Mouse (Mus musculus) lung, embryonic 14.5 days (tissue): ENCODE measurements at regions not wholly inside any gene's neighbourhood (a gene's known extent, or its start where the extent isn't known, plus 50 kb on each side); places are given as distances from the start of the nearest gene placed in this dataset.

Experiments used
- ATAC-seq: fragments of 200-750 bp; cut with Nextera tagmentation; 2 replicates; pipeline ENCODE4 v1.8.0; 2017; ENCODE audit warnings: mild to moderate bottlenecking, moderate TSS enrichment, moderate library complexity; ENCODE audit not compliant: insufficient read depth
- DNase-seq: peaks from one replicate; pipeline ENCODE4 v3.0.0-alpha.2; 2015
- H3K27ac ChIP-seq: fragments of 300-500 bp; sonication (generic); 2 replicates; pipeline ENCODE4 v1.5.1; 2014; ENCODE audit warnings: low read depth, mild to moderate bottlenecking, moderate library complexity
- H3K27me3 ChIP-seq: fragments of 300-500 bp; sonication (generic); 2 replicates; pipeline ENCODE4 v1.6.1; 2014; ENCODE audit warnings: low read length, control low read depth; ENCODE audit not compliant: insufficient read depth
- H3K36me3 ChIP-seq: fragments of 300-500 bp; sonication (generic); 2 replicates; pipeline ENCODE4 v1.6.1; 2014; ENCODE audit warnings: control low read depth; ENCODE audit not compliant: insufficient read depth
- H3K4me1 ChIP-seq: fragments of 300-500 bp; sonication (generic); 2 replicates; pipeline ENCODE4 v1.6.1; 2014; ENCODE audit warnings: antibody characterized with exemption, control low read depth; ENCODE audit not compliant: insufficient read depth
- H3K4me2 ChIP-seq: fragments of 300-500 bp; sonication (generic); 2 replicates; pipeline ENCODE4 v1.6.1; 2014; ENCODE audit warnings: mild to moderate bottlenecking
- H3K4me3 ChIP-seq: fragments of 300-500 bp; sonication (generic); 2 replicates; pipeline ENCODE4 v1.5.1; 2014; ENCODE audit warnings: low read depth, low read length
- H3K9ac ChIP-seq: fragments of 300-500 bp; sonication (generic); 2 replicates; pipeline ENCODE4 v1.6.1; 2014
- H3K9me3 ChIP-seq: fragments of 300-500 bp; sonication (generic); 2 replicates; pipeline ENCODE4 v1.6.1; 2016; ENCODE audit warnings: low read depth, low read length, control low read depth
- CTCF ChIP-seq: IDR thresholded peaks from 2 replicates; pipeline ENCODE4 v1.5.1; 2016; ENCODE audit warnings: antibody characterized with exemption, low read depth
- WGBS: fragments of 180-500 bp; shearing (Covaris S2); extraction: QIAGEN DNeasy Blood & Tissue Kit; methylation state at CpG from one replicate; pipeline ENCODE4 v1.1.7; 2014; 5-methylcytosine and 5-hydroxymethylcytosine counted together

- ATAC-seq (no peak), DNase-seq (no peak)
- H3K36me3 ChIP-seq: no peaks in the 10 kb centered on the region
- H3K4me1 ChIP-seq: no peaks in the 10 kb centered on the region
- no peak overlapping the region for H3K4me3 ChIP-seq
- H3K27ac ChIP-seq: no peak overlapping the region
- H3K27me3 ChIP-seq: no peaks in the 10 kb centered on the region
- no peaks in the 10 kb centered on the region for H3K9me3 ChIP-seq
- no peak overlapping the region for H3K4me2 ChIP-seq
- no peak overlapping the region for H3K9ac ChIP-seq
- TF ChIP-seq CTCF: no peak
- WGBS: 87% methylated on average over 2 of the region's 2 CpGs
Measured at GRCm38 (mm10) chr11:43338377-43338993, 87.6 kb downstream of the Pttg1 start.

GRCm38 (mm10) chr11:43335668-43336265 lies 90.3 kb downstream of the Pttg1 start:
- no peaks in the 10 kb centered on the region for H3K4me1 ChIP-seq
- 52% methylated on average over 7 of the region's 7 CpGs for WGBS
- ATAC-seq: no peak

GRCm38 (mm10) chr11:43333547-43333946 lies 92.5 kb downstream of the Pttg1 start:
- DNase-seq (no peak), ATAC-seq (no peak)
- H3K36me3 ChIP-seq: no peaks in the 10 kb centered on the region
- no peak overlapping the region for H3K27ac ChIP-seq
- H3K9ac ChIP-seq: no peak overlapping the region
- H3K9me3 ChIP-seq: no peaks in the 10 kb centered on the region
- no peak overlapping the region for H3K4me3 ChIP-seq
- TF ChIP-seq CTCF: no peak
- no peaks in the 10 kb centered on the region for H3K27me3 ChIP-seq
- H3K4me2 ChIP-seq: no peak overlapping the region
- H3K4me1 ChIP-seq: no peaks in the 10 kb centered on the region
- 54% methylated on average over 4 of the region's 4 CpGs for WGBS

More at GRCm38 (mm10) chr11:43335668-43336265, 90.3 kb downstream of the Pttg1 start:
- Histone ChIP-seq H3K4me2 (no peak overlapping the region), H3K4me3 (no peak overlapping the region), H3K9ac (no peak overlapping the region), H3K27me3 (no peaks in the 10 kb centered on the region), H3K27ac (no peak overlapping the region), H3K9me3 (no peaks in the 10 kb centered on the region), H3K36me3 (no peaks in the 10 kb centered on the region)
- no peak for TF ChIP-seq CTCF
- DNase-seq: no peak

- no peak for ATAC-seq
- Histone ChIP-seq H3K9me3 (no peaks in the 10 kb centered on the region), H3K27me3 (no peaks in the 10 kb centered on the region), H3K27ac (no peak overlapping the region), H3K4me2 (no peak overlapping the region), H3K4me3 (no peak overlapping the region), H3K36me3 (no peaks in the 10 kb centered on the region), H3K9ac (no peak overlapping the region), H3K4me1 (no peaks in the 10 kb centered on the region)
- TF ChIP-seq CTCF: no peak
- no peak for DNase-seq
- WGBS: 81% methylated on average over 4 of the region's 4 CpGs
Measured at GRCm38 (mm10) chr11:43313996-43314395, 112.1 kb downstream of the Pttg1 start.
